Mouse (Mus musculus): Measurements from ENCODE around the gene Ppp1r16b. TPM values are rescaled to one million over a fixed set of nuclear protein-coding genes. Genes with fewer than 3 reads are reported as not detected.
A peak's percentile ranks its signal among the peaks of the same experiment; 100 is the strongest.

Gene Ppp1r16b
- polyA plus RNA-seq, 1 experiment, result 55.8 TPM

DNA sequence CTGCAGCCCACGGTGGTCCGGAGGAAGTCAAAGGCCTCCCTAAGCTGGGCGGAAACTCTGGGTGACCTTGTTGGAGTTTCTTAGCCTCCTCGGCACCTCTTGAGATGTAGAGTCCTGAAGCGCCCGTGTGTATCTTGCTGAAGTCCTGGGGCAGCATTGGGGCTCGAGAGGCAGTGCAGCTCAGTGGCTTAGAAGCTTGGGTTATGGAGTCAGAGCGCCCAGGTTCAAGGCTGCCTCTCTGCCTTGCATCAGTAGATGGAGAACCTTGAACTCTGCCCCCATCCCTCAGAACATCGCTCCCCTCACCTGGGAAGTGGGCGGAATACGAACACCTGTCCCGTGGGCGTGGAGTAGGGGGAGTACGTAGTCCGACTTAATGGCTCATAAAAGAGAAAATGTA is 129.8 kb downstream of the Ppp1r16b start:
- no peak overlapping the region for H3K27ac ChIP-seq (ENCODE audit: control insufficient read depth, insufficient read depth, low read length)
- DNase-seq, result no peak
- H3K36me3 ChIP-seq (ENCODE audit: control insufficient read depth, insufficient read depth, low read length), result no peaks in the 10 kb centered on the region
- TF ChIP-seq CTCF (IDR thresholded peaks at IDR 0.05; ENCODE audit: borderline replicate concordance, control insufficient read depth, extremely low read depth, insufficient read depth, low read length, poor library complexity) (no peak), POLR2A (IDR thresholded peaks at IDR 0.05; ENCODE audit: control insufficient read depth, extremely low read depth, insufficient read depth, low read length, poor library complexity) (no peak)
- peak overlapping the region; percentile 84 for H3K4me3 ChIP-seq (ENCODE audit: control insufficient read depth, insufficient read depth, low read length)
- H3K4me1 ChIP-seq (replicated peaks; ENCODE audit: control insufficient read depth, insufficient read depth, low read length), result peaks cover 9% of the 10 kb centered on the region
- WGBS, result 23% methylated on average over 15 of the region's 15 CpGs
- no peaks in the 10 kb centered on the region for H3K27me3 ChIP-seq (ENCODE audit: control insufficient read depth, insufficient read depth, low read length)

DNA sequence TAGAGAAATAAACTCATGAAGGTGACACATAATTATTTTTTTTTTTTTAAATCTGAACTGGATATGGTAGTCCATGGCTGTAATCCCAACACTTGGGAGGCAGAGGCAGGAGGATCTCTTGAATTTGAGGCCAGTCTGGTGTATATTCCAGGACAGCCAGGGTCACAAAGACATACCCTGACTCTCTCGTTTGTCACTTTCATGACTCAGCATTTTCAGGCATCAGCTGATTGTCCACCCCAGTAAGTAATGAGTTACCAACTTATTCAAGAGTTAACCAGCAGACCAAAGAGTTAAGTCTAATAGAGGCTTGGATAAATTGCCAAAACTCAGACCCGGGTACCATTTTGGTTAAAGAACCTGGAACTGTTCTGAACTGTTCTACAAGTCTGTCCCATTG is 130.7 kb downstream of the Ppp1r16b start:
- no peaks in the 10 kb centered on the region for H3K36me3 ChIP-seq (ENCODE audit: control insufficient read depth, insufficient read depth, low read length)
- H3K27me3 ChIP-seq (ENCODE audit: control insufficient read depth, insufficient read depth, low read length), result no peaks in the 10 kb centered on the region
- H3K27ac ChIP-seq (ENCODE audit: control insufficient read depth, insufficient read depth, low read length), result no peak overlapping the region
- 91% methylated on average over 2 of the region's 2 CpGs for WGBS
- H3K4me3 ChIP-seq (ENCODE audit: control insufficient read depth, insufficient read depth, low read length), result no peak overlapping the region
- TF ChIP-seq POLR2A (IDR thresholded peaks at IDR 0.05; ENCODE audit: control insufficient read depth, extremely low read depth, insufficient read depth, low read length, poor library complexity) (no peak), CTCF (IDR thresholded peaks at IDR 0.05; ENCODE audit: borderline replicate concordance, control insufficient read depth, extremely low read depth, insufficient read depth, low read length, poor library complexity) (no peak)
- DNase-seq, result no peak
- H3K4me1 ChIP-seq (replicated peaks; ENCODE audit: control insufficient read depth, insufficient read depth, low read length), result peaks cover 9% of the 10 kb centered on the region

DNA sequence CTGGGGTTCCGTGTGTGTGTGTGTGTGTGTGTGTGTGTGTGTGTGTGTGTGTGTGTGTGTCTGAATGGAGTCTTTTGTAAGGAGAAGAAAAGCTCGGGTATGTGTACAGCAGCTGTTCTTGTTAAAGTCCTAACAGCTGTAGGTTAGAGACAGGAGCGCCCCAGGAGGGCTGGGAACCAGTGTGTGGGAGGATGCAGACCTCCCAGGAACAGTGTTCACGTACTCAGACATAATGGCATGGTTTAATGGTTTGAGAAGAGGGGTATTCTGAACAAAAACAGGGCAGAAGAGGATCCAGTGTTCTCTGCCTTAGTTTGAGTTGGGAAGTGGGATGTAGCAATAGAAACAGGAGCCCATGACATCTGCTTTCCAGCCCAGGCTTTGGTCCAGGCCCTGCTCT is 134.1 kb downstream of the Ppp1r16b start:
- H3K27me3 ChIP-seq (ENCODE audit: control insufficient read depth, insufficient read depth, low read length), result no peaks in the 10 kb centered on the region
- H3K27ac ChIP-seq (ENCODE audit: control insufficient read depth, insufficient read depth, low read length), result no peak overlapping the region
- H3K4me3 ChIP-seq (ENCODE audit: control insufficient read depth, insufficient read depth, low read length), result no peak overlapping the region
- TF ChIP-seq POLR2A (IDR thresholded peaks at IDR 0.05; ENCODE audit: control insufficient read depth, extremely low read depth, insufficient read depth, low read length, poor library complexity), result no peak
- peaks cover 4% of the 10 kb centered on the region for H3K4me1 ChIP-seq (replicated peaks; ENCODE audit: control insufficient read depth, insufficient read depth, low read length)
- peaks cover 7% of the 10 kb centered on the region; the same call in 1 of the 2 replicates for H3K36me3 ChIP-seq (ENCODE audit: control insufficient read depth, insufficient read depth, low read length)
- no peak for DNase-seq
- 88% methylated on average over 4 of the region's 4 CpGs for WGBS

DNA sequence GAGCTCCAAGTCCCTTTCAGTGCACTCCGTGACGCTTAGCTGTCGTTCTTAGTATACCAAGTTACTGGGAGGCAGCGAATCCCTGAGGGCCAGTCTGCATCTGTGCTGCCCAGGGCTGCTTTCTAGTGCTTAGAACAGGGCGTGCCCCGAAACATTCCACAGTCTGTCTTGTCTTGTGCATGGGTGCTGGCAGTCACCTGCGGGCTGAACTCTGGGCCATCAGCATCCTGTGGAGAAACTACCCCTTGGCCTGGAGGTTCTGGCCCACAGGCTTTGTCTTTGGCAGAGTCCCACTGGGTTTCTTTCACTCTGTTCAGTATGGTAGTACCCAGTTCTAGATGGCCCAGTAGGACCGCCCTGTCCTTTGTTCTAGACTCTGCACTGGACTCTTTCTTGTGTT is 135.6 kb downstream of the Ppp1r16b start:
- no peaks in the 10 kb centered on the region for H3K4me1 ChIP-seq (replicated peaks; ENCODE audit: control insufficient read depth, insufficient read depth, low read length)
- TF ChIP-seq POLR2A (IDR thresholded peaks at IDR 0.05; ENCODE audit: control insufficient read depth, extremely low read depth, insufficient read depth, low read length, poor library complexity), result no peak
- H3K4me3 ChIP-seq (ENCODE audit: control insufficient read depth, insufficient read depth, low read length), result no peak overlapping the region
- H3K36me3 ChIP-seq (ENCODE audit: control insufficient read depth, insufficient read depth, low read length), result peaks cover 7% of the 10 kb centered on the region; the same call in 1 of the 2 replicates
- H3K27ac ChIP-seq (ENCODE audit: control insufficient read depth, insufficient read depth, low read length), result no peak overlapping the region
- no peaks in the 10 kb centered on the region for H3K27me3 ChIP-seq (ENCODE audit: control insufficient read depth, insufficient read depth, low read length)
- whole genome bisulfite sequencing, result 98% methylated on average over 8 of the region's 8 CpGs
- no peak for DNase-seq

DNA sequence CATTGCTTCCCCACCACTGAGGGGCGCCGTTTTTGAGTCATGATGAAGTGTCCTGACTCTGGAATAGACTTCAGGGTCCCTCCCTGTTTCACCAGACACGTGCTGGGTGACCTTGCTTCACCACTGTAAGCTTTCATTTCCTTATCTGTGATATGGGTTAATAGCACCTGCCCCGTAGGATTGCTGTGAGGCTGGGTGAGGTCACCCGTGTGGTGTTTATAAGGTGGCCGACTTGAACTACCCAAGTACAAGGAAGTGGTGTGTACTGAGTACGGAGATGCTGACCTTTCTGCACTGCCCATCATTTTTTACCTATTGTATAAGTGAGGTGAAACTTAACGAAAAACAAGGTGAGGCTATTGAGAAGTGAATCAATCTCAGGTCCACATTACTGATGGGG is 138.4 kb downstream of the Ppp1r16b start:
- no peak for TF ChIP-seq CTCF (IDR thresholded peaks at IDR 0.05; ENCODE audit: borderline replicate concordance, control insufficient read depth, extremely low read depth, insufficient read depth, low read length, poor library complexity)
- TF ChIP-seq POLR2A (IDR thresholded peaks at IDR 0.05; ENCODE audit: control insufficient read depth, extremely low read depth, insufficient read depth, low read length, poor library complexity), result no peak
- Histone ChIP-seq H3K27me3 (ENCODE audit: control insufficient read depth, insufficient read depth, low read length) (no peaks in the 10 kb centered on the region), H3K4me3 (ENCODE audit: control insufficient read depth, insufficient read depth, low read length) (no peak overlapping the region), H3K4me1 (replicated peaks; ENCODE audit: control insufficient read depth, insufficient read depth, low read length) (no peaks in the 10 kb centered on the region), H3K27ac (ENCODE audit: control insufficient read depth, insufficient read depth, low read length) (no peak overlapping the region), H3K36me3 (ENCODE audit: control insufficient read depth, insufficient read depth, low read length) (peaks cover 7% of the 10 kb centered on the region; the same call in 1 of the 2 replicates)
- DNase-seq, result no peak
- WGBS, result 94% methylated on average over 8 of the region's 8 CpGs

DNA sequence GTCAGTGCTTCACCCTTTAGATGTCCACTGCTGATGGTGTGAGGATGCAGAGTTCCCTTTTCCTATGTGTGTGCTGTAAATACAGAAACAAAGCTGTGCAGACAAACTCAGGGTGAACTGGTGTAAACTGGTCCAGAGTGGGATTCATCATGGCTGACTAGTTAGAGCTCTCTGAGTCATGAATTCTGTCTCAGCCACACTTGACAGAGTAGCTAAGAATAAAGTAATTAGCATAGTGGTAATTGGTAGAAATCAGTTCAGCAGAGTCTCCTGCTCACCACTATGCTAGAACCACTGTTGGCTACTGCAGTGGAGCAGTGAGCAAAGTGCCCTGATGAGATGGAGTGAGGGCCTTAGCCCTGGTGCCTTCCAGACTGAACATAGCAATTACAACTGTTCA is 150.5 kb downstream of the Ppp1r16b start:
- no peak for DNase-seq
- H3K27ac ChIP-seq (ENCODE audit: control insufficient read depth, insufficient read depth, low read length), result no peak overlapping the region
- no peaks in the 10 kb centered on the region for H3K27me3 ChIP-seq (ENCODE audit: control insufficient read depth, insufficient read depth, low read length)
- H3K4me3 ChIP-seq (ENCODE audit: control insufficient read depth, insufficient read depth, low read length), result no peak overlapping the region
- no peaks in the 10 kb centered on the region; the same call in 1 of the 2 replicates for H3K36me3 ChIP-seq (ENCODE audit: control insufficient read depth, insufficient read depth, low read length)
- H3K4me1 ChIP-seq (replicated peaks; ENCODE audit: control insufficient read depth, insufficient read depth, low read length), result no peaks in the 10 kb centered on the region
- TF ChIP-seq POLR2A (IDR thresholded peaks at IDR 0.05; ENCODE audit: control insufficient read depth, extremely low read depth, insufficient read depth, low read length, poor library complexity) (no peak), CTCF (IDR thresholded peaks at IDR 0.05; ENCODE audit: borderline replicate concordance, control insufficient read depth, extremely low read depth, insufficient read depth, low read length, poor library complexity) (no peak)

Other genes starting within 250 kb of the Ppp1r16b start
- gene Adig, start 162.8 kb upstream of the Ppp1r16b start, polyA plus RNA-seq (2012; rRNA removed), result 20.8 and 23.1 TPM in 2 replicates
- 0.06 and 0.24 TPM in 2 replicates for gene Arhgap40, start 152.6 kb upstream of the Ppp1r16b start, polyA plus RNA-seq (2012; rRNA removed)
- gene Slc32a1, start 54.6 kb upstream of the Ppp1r16b start, polyA plus RNA-seq (2012; rRNA removed), result 0.11 and 0.13 TPM in 2 replicates
- 24.8 and 26.2 TPM in 2 replicates for gene Actr5, start 40.5 kb upstream of the Ppp1r16b start, polyA plus RNA-seq (2012; rRNA removed)
- gene Fam83d, start 102.7 kb downstream of the Ppp1r16b start, polyA plus RNA-seq (2012; rRNA removed), result 26.2 and 32.5 TPM in 2 replicates
- 29.9 and 30.2 TPM in 2 replicates for gene Dhx35, start 129.4 kb downstream of the Ppp1r16b start, polyA plus RNA-seq (2012; rRNA removed)